Mouse (Mus musculus) Patski (cell line): Measurements from ENCODE around the gene Sap30l. TPM values are rescaled to one million over a fixed set of nuclear protein-coding genes. Genes with fewer than 3 reads are reported as not detected.
"Not testable (repeated sequence)": the region's sequence is repeated elsewhere in the genome, so short reads cannot be mapped to it uniquely, and the experiment has no call there.

Source experiments
- ATAC-seq: fragments of 100-300 bp; one replicate; pipeline ENCODE4 v1.8.0; 2021
- CTCF ChIA-PET: fragments of 350-600 bp; sonication (Branson Sonifier 250); formaldehyde crosslinking; loops from one replicate; lab custom pipeline; 2022; ENCODE audit warnings: inconsistent platforms; lab: Charles Lee
- POLR2A ChIA-PET: fragments of 350-600 bp; sonication (Branson Sonifier 250); formaldehyde crosslinking; loops from one replicate; lab custom pipeline; 2022; ENCODE audit warnings: antibody characterized with exemption, inconsistent platforms; lab: Charles Lee
- DNase-seq: peaks from one replicate; pipeline ENCODE4 v3.0.0-alpha.2; 2011; ENCODE audit warnings: low read depth, low spot score
- H3K27me3 ChIP-seq: fragments of 371-371 bp; one replicate; pipeline ENCODE4 v1.5.1; 2021
- CTCF ChIP-seq: fragments of 100-300 bp; IDR thresholded peaks from one replicate; pipeline ENCODE4 v1.5.1; 2021
- in situ Hi-C: fragments of 300-500 bp; cut with MboI; formaldehyde crosslinking; loops from 3 replicates; pipeline ENCODE4 v1.11.1; 2018; ENCODE audit warnings: low pct_unique_long_range_greater_than_20kb, mixed read lengths
- polyA plus RNA-seq: library from polyadenylated mRNA; unstranded; gene quantifications from one replicate; pipeline ENCODE4 v1.2.3, GENCODE M21; 2021

Gene Sap30l
- polyA plus RNA-seq, 1 experiment from 2014 or later, result 47.9 TPM

- no peaks in the 10 kb centered on the region for H3K27me3 ChIP-seq
- TF ChIP-seq CTCF, result no peak
- ChIA-PET POLR2A (no interaction called here), CTCF (interaction anchor here (1.3 kb wide), 1 partner anchor 10 kb away, joined by 4 read pairs; no protein-coding TSS in a partner anchor)
- in situ Hi-C loops, result no loop called here
- ATAC-seq, result no peak
- DNase-seq, result no peak
These were observed 12.2 kb downstream of the Sap30l start for GRCm38 (mm10) chr11:57813641-57814040.

- ATAC-seq, result no peak
- no peaks in the 10 kb centered on the region for H3K27me3 ChIP-seq
- no peak for TF ChIP-seq CTCF
- in situ Hi-C loops, result loop anchor here (5.0 kb wide), 1 partner anchor 114 kb away; no protein-coding TSS in a partner anchor
- DNase-seq, result no peak
- ChIA-PET POLR2A (no interaction called here), CTCF (interaction anchor here (1.1 to 2.8 kb wide), 2 partner anchors 100 to 117 kb away, joined by 3 to 8 read pairs; no protein-coding TSS in a partner anchor)
These were observed 16.8 kb downstream of the Sap30l start for GRCm38 (mm10) chr11:57818189-57818588.

- ATAC-seq, result no peak
- TF ChIP-seq CTCF, result peak; percentile 93
- ChIA-PET POLR2A (interaction anchor here (1.2 kb wide), 1 partner anchor 114 kb away, joined by 3 read pairs; no protein-coding TSS in a partner anchor), CTCF (interaction anchor here (0.7 to 2.8 kb wide), 5 partner anchors 32 to 115 kb away, joined by 3 to 8 read pairs (median 4); no protein-coding TSS in a partner anchor)
- no peak for DNase-seq
- no peaks in the 10 kb centered on the region for H3K27me3 ChIP-seq
- in situ Hi-C loops, result loop anchor here (5.0 kb wide), 1 partner anchor 112 kb away; no protein-coding TSS in a partner anchor
These were observed 18.7 kb downstream of the Sap30l start for GRCm38 (mm10) chr11:57819999-57820581.

GRCm38 (mm10) chr11:57823159-57823558 lies 21.7 kb downstream of the Sap30l start:
- in situ Hi-C loops, ATAC-seq, DNase-seq, H3K27me3 ChIP-seq, POLR2A ChIA-PET: not testable (repeated sequence)
- CTCF ChIA-PET, result interaction anchor here (1.3 to 3.0 kb wide), 3 partner anchors 10 to 111 kb away, joined by 4 to 17 read pairs (median 4); no protein-coding TSS in a partner anchor

DNA sequence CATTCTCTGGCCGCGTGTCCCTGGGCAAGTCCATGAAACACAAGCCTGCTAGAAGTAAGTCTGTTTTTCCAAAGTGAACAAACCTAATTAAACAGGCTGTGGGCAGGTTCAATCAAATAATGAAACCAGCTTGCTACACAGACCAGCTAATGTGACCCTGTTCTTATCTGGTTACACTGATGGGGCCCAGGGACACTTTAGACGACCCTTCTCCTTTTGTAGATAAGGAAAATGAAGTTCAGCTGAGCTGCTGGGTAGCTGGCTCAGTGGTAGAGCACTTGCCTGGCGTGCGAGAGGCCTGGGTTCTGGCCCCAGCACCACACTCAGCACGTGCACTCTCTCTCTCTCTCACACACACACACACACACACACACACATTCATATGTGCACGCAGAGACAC lies 22.3 kb downstream of the Sap30l start:
- in situ Hi-C loops, result no loop called here
- CTCF ChIA-PET, result interaction anchor here (1.5 to 3.0 kb wide), 2 partner anchors 10 to 110 kb away, joined by 4 to 17 read pairs; no protein-coding TSS in a partner anchor
- ATAC-seq, result no peak
- DNase-seq, result no peak
- H3K27me3 ChIP-seq, result no peaks in the 10 kb centered on the region
- no peak for TF ChIP-seq CTCF
- POLR2A ChIA-PET, result no interaction called here

- H3K27me3 ChIP-seq, in situ Hi-C loops, ATAC-seq, POLR2A ChIA-PET, DNase-seq: not testable (repeated sequence)
- CTCF ChIA-PET, result interaction anchor here (1.2 kb wide), 1 partner anchor 92 kb away, joined by 4 read pairs; no protein-coding TSS in a partner anchor
These were observed 23.8 kb downstream of the Sap30l start for GRCm38 (mm10) chr11:57825234-57825633.

GRCm38 (mm10) chr11:57827048-57827914 lies 25.8 kb downstream of the Sap30l start:
- DNase-seq (no peak), ATAC-seq (no peak)
- TF ChIP-seq CTCF, result no peak
- ChIA-PET CTCF (interaction anchor here (1.1 kb wide), 1 partner anchor 107 kb away, joined by 3 read pairs; no protein-coding TSS in a partner anchor), POLR2A (interaction anchor here (0.6 kb wide), 1 partner anchor 29 kb away, joined by 3 read pairs; no protein-coding TSS in a partner anchor)
- peaks cover 6% of the 10 kb centered on the region for H3K27me3 ChIP-seq
- in situ Hi-C loops, result no loop called here

- ATAC-seq (no peak), DNase-seq (no peak)
- no peak for TF ChIP-seq CTCF
- in situ Hi-C loops, result no loop called here
- ChIA-PET POLR2A (no interaction called here), CTCF (no interaction called here)
- H3K27me3 ChIP-seq, result peaks cover 6% of the 10 kb centered on the region
These were observed 26.6 kb downstream of the Sap30l start for GRCm38 (mm10) chr11:57827915-57828545.

DNA sequence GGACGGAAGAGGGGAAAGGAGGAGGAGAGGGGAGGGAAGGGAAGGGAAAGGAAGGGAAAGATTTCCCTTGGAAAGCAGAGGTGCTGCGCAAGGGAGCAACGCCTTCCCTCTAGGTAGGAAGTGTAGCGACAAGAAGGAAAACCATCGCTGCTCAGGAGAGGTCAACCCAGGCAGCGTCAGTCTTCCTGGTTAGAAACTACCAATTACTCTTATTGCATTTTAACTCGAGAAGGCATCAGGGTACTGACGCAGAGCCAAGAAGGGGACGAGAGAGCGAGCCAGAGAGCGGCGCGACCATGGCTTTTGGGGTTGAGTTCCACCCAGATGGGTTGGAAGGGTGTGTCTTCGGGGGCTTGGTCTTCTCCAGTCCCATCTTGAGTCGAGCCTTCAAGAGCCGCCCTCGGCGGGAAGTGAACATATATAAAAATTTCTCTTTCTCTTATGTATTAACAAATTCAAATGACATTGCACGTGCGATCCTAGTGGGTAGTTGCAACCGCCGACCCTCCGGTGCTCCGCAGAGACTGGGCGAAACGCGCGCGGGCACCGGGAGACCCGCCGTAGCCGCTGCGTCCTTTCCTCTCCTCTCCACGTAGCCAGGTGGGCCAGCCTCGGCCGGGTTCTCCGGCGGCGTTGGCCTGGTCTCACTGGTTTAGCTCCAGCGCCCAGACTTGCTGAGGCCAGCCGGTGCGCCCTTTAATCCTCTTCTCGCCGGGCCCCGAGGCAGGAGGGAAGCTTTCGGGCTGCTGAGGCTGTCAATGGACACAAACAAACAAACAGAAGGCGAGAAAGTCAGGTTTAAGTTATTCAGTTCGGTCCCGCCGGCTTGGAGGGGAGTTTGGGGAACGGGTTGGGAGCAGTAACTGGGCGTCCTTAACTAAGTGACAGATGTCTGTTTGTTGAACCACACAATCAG lies 27.8 kb downstream of the Sap30l start:
- peaks cover 6% of the 10 kb centered on the region for H3K27me3 ChIP-seq
- POLR2A ChIA-PET, result no interaction called here
- in situ Hi-C loops, result no loop called here
- no peak for ATAC-seq
- no peak for TF ChIP-seq CTCF
- no peak for DNase-seq
- CTCF ChIA-PET, result no interaction called here
